Mouse (Mus musculus) ES-Bruce4 (cell line): Measurements from ENCODE around the gene Ctnnd2.

Experiments
- CTCF ChIP-seq: IDR thresholded peaks from one replicate; pipeline ENCODE4 v1.8.1; 2011; ENCODE audit warnings: low read depth, low read length
- EP300 ChIP-seq: IDR thresholded peaks from 2 replicates; pipeline ENCODE4 v1.6.1; 2011; ENCODE audit warnings: low read depth, low read length; ENCODE audit not compliant: insufficient read depth
- POLR2A ChIP-seq: IDR thresholded peaks from one replicate; pipeline ENCODE4 v1.8.1; 2011; ENCODE audit warnings: low read length; ENCODE audit not compliant: insufficient read depth

- TF ChIP-seq EP300: no peak
- no peak for TF ChIP-seq POLR2A
- TF ChIP-seq CTCF: no peak
These were observed 278.4 kb downstream of the Ctnnd2 start for GRCm38 (mm10) chr15:30450765-30451164.
